Mouse (Mus musculus): ENCODE measurements around the gene Irs2. TPM values are rescaled to one million over a fixed set of nuclear protein-coding genes. Genes with fewer than 3 reads are reported as not detected.
A peak's percentile ranks its signal among the peaks of the same experiment; 100 is the strongest.

The Irs2 gene
- polyA plus RNA-seq, 1 experiment from 2014 or later: 6.5 TPM

- Histone ChIP-seq H3K4me1 (peaks cover 51% of the 10 kb centered on the region), H3K27me3 (no peaks in the 10 kb centered on the region), H3K27ac (no peak overlapping the region), H3K4me2 (no peak overlapping the region), H3K9ac (no peak overlapping the region), H3K36me3 (no peaks in the 10 kb centered on the region), H3K4me3 (no peak overlapping the region), H3K9me3 (no peaks in the 10 kb centered on the region)
- WGBS: 64% methylated on average over 10 of the region's 10 CpGs
- ATAC-seq (ENCODE audit: insufficient number of reproducible peaks, low FRiP score, low TSS enrichment, low read depth): no peak
Measured at GRCm38 (mm10) chr8:10964511-10965099, 43.7 kb downstream of the Irs2 start.

- Histone ChIP-seq H3K27ac (peak overlapping the region; percentile 80; the same call in 1 of the 2 replicates), H3K9ac (no peak overlapping the region), H3K4me1 (peaks cover 48% of the 10 kb centered on the region), H3K9me3 (no peaks in the 10 kb centered on the region), H3K27me3 (0 out of 2 replicates have a peak, but pooled peaks cover 4% of the 10 kb centered on the region), H3K4me2 (no peak overlapping the region), H3K36me3 (no peaks in the 10 kb centered on the region), H3K4me3 (no peak overlapping the region)
- 8% methylated on average over 8 of the region's 8 CpGs for WGBS
- ATAC-seq (ENCODE audit: insufficient number of reproducible peaks, low FRiP score, low TSS enrichment, low read depth): peak; percentile 48
Measured at GRCm38 (mm10) chr8:10961989-10962388, 46.3 kb downstream of the Irs2 start.

DNA sequence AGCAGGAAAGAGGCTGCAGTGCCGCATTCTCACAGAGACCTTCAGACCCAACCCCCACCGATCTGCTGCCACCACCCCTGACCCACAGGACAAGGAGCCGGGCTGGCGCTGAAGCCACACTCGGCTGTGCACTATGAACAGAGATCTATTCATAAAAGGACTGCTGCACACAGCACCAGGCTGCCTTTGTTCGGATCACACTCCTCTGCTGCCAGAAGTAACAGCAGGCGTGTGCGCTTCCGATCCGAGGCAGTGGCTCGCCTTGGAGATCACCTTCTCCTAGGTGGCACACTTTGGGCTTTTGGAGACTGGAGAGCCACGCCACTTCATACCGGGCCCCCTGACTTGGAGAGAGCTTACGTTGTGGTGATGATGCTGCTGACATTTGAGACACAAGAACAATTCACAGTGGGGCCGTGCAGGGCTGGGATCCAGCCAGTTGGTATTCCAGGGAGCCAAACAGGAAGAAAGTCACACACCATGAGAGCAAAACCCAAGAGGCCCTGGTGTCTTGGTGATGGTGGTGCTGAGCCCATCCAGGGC, 47.9 kb downstream of the Irs2 start:
- no peak overlapping the region for H3K4me3 ChIP-seq
- no peak overlapping the region for H3K27ac ChIP-seq
- no peaks in the 10 kb centered on the region for H3K36me3 ChIP-seq
- peaks cover 46% of the 10 kb centered on the region for H3K4me1 ChIP-seq
- H3K9me3 ChIP-seq: no peaks in the 10 kb centered on the region
- 22% methylated on average over 15 of the region's 15 CpGs for WGBS
- H3K9ac ChIP-seq: no peak overlapping the region
- 0 out of 2 replicates have a peak, but pooled peaks cover 4% of the 10 kb centered on the region for H3K27me3 ChIP-seq
- no peak for ATAC-seq (ENCODE audit: insufficient number of reproducible peaks, low FRiP score, low TSS enrichment, low read depth)
- peak overlapping the region; percentile 25; the same call in 1 of the 2 replicates for H3K4me2 ChIP-seq

- WGBS: 45% methylated on average over 9 of the region's 9 CpGs
- ATAC-seq (ENCODE audit: insufficient number of reproducible peaks, low FRiP score, low TSS enrichment, low read depth): no peak
- Histone ChIP-seq H3K36me3 (no peaks in the 10 kb centered on the region), H3K27ac (no peak overlapping the region), H3K4me2 (no peak overlapping the region), H3K4me3 (no peak overlapping the region), H3K9me3 (no peaks in the 10 kb centered on the region), H3K4me1 (peaks cover 42% of the 10 kb centered on the region), H3K9ac (no peak overlapping the region), H3K27me3 (0 out of 2 replicates have a peak, but pooled peaks cover 4% of the 10 kb centered on the region)
Measured at GRCm38 (mm10) chr8:10957292-10957955, 50.8 kb downstream of the Irs2 start.

DNA sequence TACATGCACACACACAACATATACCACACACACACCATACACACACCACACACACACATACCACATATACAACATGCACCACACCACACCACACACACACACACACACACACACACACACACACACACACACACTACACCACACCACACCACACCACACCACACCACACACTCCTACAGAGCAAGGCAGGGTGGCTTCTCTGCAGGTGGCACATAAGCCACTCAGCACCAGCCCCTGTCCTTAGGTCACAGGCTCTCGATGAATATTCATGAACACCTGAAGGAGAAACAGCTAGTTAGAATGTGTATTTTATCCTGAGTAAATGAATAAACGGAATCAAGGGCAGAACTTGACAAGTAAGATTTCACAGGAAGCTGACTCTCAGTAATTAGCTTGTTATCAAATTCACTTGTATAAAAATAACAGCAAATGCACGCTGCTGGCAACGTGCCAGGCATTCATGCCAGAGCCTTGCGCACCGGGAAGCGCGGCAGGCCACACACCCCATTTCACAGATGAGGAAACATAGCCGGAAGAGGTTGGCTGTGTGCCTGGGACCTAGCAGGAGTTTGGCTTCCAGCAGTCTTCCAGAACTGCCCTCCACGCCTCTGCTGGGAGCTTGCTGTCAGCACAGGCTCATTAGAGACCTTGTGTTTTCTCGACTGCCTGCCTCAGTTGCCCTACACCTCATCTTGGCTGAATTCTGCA, 54.8 kb downstream of the Irs2 start:
- Histone ChIP-seq H3K27ac (no peak overlapping the region), H3K4me1 (peaks cover 17% of the 10 kb centered on the region), H3K4me2 (no peak overlapping the region), H3K36me3 (no peaks in the 10 kb centered on the region), H3K9ac (no peak overlapping the region), H3K27me3 (no peaks in the 10 kb centered on the region), H3K4me3 (no peak overlapping the region), H3K9me3 (no peaks in the 10 kb centered on the region)
- no peak for ATAC-seq (ENCODE audit: insufficient number of reproducible peaks, low FRiP score, low TSS enrichment, low read depth)
- 9% methylated on average over 11 of the region's 11 CpGs for WGBS

DNA sequence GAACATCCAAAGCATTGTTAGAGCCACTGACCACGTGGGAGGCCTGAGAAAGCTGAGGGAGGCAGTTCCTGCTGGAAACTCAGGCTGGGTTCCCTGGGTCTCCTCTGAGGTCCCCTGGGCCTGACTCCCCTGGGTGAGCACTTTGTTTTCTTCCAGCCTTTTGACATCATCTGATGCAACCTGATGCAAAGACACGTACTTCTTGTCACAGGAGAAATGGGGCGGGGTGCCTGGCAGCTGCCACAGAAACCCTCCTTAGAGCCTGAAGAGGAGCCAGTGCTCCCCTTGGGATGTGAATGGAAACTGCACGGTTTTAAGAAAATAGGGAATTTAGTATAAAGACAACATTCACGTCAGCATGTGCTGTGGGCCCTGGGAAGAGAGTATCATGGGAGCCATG, 55.6 kb downstream of the Irs2 start:
- Histone ChIP-seq H3K4me1 (peaks cover 17% of the 10 kb centered on the region), H3K36me3 (no peaks in the 10 kb centered on the region), H3K4me2 (no peak overlapping the region), H3K9ac (no peak overlapping the region), H3K27me3 (no peaks in the 10 kb centered on the region), H3K4me3 (no peak overlapping the region), H3K27ac (no peak overlapping the region), H3K9me3 (no peaks in the 10 kb centered on the region)
- ATAC-seq (ENCODE audit: insufficient number of reproducible peaks, low FRiP score, low TSS enrichment, low read depth): no peak
- WGBS: 49% methylated on average over 5 of the region's 5 CpGs

- Histone ChIP-seq H3K9me3 (no peaks in the 10 kb centered on the region), H3K4me1 (peaks cover 15% of the 10 kb centered on the region), H3K4me3 (no peak overlapping the region), H3K4me2 (no peak overlapping the region), H3K27me3 (no peaks in the 10 kb centered on the region), H3K9ac (no peak overlapping the region), H3K36me3 (no peaks in the 10 kb centered on the region), H3K27ac (no peak overlapping the region)
- 54% methylated on average over 2 of the region's 2 CpGs for WGBS
- ATAC-seq (ENCODE audit: insufficient number of reproducible peaks, low FRiP score, low TSS enrichment, low read depth): no peak
Measured at GRCm38 (mm10) chr8:10952235-10952634, 56.0 kb downstream of the Irs2 start.

GRCm38 (mm10) chr8:10951567-10951966, 56.7 kb downstream of the Irs2 start:
- H3K4me3 ChIP-seq: no peak overlapping the region
- peak overlapping the region; percentile 9; the same call in 1 of the 2 replicates for H3K27ac ChIP-seq
- no peaks in the 10 kb centered on the region for H3K9me3 ChIP-seq
- no peak overlapping the region for H3K4me2 ChIP-seq
- ATAC-seq (ENCODE audit: insufficient number of reproducible peaks, low FRiP score, low TSS enrichment, low read depth): no peak
- H3K9ac ChIP-seq: no peak overlapping the region
- peaks cover 17% of the 10 kb centered on the region for H3K4me1 ChIP-seq
- no peaks in the 10 kb centered on the region for H3K36me3 ChIP-seq
- H3K27me3 ChIP-seq: no peaks in the 10 kb centered on the region
- 48% methylated on average over 4 of the region's 4 CpGs for WGBS

DNA sequence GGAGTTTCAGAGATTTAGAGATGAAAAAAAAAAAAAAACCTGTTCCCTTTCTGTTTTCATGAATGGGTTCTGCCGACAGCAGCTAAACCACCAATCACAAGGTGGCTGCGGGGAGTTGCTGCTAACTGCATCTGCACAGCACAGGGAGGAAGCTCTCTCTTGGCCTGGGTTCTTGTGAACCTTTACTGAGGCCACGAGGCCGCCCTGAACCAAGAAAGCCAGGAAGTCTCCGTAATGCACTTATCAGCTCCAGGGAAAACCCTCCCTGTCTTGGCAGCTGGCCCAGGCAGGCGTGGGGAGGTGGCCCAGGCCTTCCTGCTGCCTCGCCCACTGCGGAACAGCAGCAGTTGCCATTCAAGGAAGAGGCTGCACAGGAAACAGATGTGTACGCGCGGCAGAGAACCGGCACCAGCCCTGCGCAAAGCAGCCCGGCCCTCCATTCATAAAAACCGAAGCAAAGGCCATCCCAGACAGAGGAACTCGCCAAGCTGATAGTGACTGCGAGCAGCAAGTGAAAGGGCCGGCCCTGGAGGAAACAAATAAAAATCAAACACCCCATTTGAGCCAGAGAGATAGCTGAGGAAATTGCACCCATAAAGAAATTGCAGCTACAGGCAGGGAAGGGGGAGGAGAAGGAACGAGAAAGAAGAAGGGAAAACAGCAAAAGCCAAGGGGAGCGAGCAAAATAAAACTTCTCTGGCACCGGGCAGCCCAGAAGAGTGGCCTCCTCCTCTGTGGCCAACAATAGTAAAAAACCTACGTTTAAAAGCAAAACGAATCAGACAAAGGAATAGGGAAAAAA, 62.1 kb downstream of the Irs2 start:
- Histone ChIP-seq H3K4me2 (peak overlapping the region; percentile 44), H3K27ac (peak overlapping the region; percentile 79), H3K4me3 (peak overlapping the region; percentile 17), H3K9me3 (no peaks in the 10 kb centered on the region), H3K4me1 (peaks cover 30% of the 10 kb centered on the region), H3K36me3 (no peaks in the 10 kb centered on the region), H3K9ac (no peak overlapping the region), H3K27me3 (no peaks in the 10 kb centered on the region)
- ATAC-seq (ENCODE audit: insufficient number of reproducible peaks, low FRiP score, low TSS enrichment, low read depth): peak; percentile 89
- WGBS: 2% methylated on average over 23 of the region's 23 CpGs

GRCm38 (mm10) chr8:10945490-10945889, 62.8 kb downstream of the Irs2 start:
- peaks cover 30% of the 10 kb centered on the region for H3K4me1 ChIP-seq
- H3K9ac ChIP-seq: no peak overlapping the region
- ATAC-seq (ENCODE audit: insufficient number of reproducible peaks, low FRiP score, low TSS enrichment, low read depth): no peak
- H3K4me2 ChIP-seq: peak overlapping the region; percentile 44
- no peak overlapping the region for H3K4me3 ChIP-seq
- WGBS: 57% methylated on average over 2 of the region's 2 CpGs
- H3K27me3 ChIP-seq: no peaks in the 10 kb centered on the region
- no peaks in the 10 kb centered on the region for H3K36me3 ChIP-seq
- peak overlapping the region; percentile 79 for H3K27ac ChIP-seq
- no peaks in the 10 kb centered on the region for H3K9me3 ChIP-seq

- H3K9me3 ChIP-seq: no peaks in the 10 kb centered on the region
- no peaks in the 10 kb centered on the region for H3K36me3 ChIP-seq
- ATAC-seq (ENCODE audit: insufficient number of reproducible peaks, low FRiP score, low TSS enrichment, low read depth): no peak
- peaks cover 33% of the 10 kb centered on the region for H3K4me1 ChIP-seq
- H3K4me3 ChIP-seq: no peak overlapping the region
- peak overlapping the region; percentile 67 for H3K27ac ChIP-seq
- H3K9ac ChIP-seq: no peak overlapping the region
- H3K4me2 ChIP-seq: no peak overlapping the region
- no peaks in the 10 kb centered on the region for H3K27me3 ChIP-seq
- WGBS: 64% methylated on average over 9 of the region's 9 CpGs
Measured at GRCm38 (mm10) chr8:10943314-10944060, 64.8 kb downstream of the Irs2 start.
